Mouse (Mus musculus): ENCODE measurements around the gene Asap3. TPM values are rescaled to one million over a fixed set of nuclear protein-coding genes. Genes with fewer than 3 reads are reported as not detected.

Asap3 gene
- polyA plus RNA-seq, 2 experiments, result 0.66 to 1.1 TPM

DNA sequence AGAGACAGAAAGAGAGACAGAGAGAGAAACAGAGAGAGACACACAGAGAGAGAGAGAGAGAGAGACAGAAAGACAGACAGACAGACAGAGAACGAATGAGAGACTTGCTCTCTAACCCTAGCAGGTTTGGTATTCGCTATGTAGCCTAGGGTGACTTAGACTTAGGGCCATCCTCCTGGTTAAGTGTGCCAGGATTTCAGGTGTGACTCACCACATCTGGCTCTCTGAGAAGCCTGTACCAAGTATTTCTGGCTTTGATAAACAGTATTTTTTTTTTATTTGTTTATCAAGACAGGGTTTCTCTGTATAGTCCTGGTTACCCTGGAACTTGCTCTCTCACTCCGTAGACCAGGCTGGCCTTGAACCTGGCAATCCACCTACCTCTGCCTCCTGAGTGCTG lies 38.5 kb upstream of the Asap3 start:
- H3K4me3 ChIP-seq (ENCODE audit: insufficient read depth in 1 of 2, low read depth in 2 of 2, low read length in 2 of 2), result no peak overlapping the region
- ATAC-seq (ENCODE audit: insufficient read depth) (no peak), DNase-seq (ENCODE audit: low read depth in 3 of 3, low spot score in 3 of 3) (no peak)
- no peaks in the 10 kb centered on the region for H3K9me3 ChIP-seq (ENCODE audit: control insufficient read depth, low read length)
- WGBS (ENCODE audit: insufficient replicate concordance), result 79% methylated on average over 3 of the region's 3 CpGs
- no peak overlapping the region for H3K9ac ChIP-seq (replicated peaks)
- TF ChIP-seq CTCF (IDR thresholded peaks at IDR 0.05; ENCODE audit: low read depth) (no peak), EP300 (IDR thresholded peaks at IDR 0.05; ENCODE audit: low read depth) (no peak)
- no peak overlapping the region for H3K27ac ChIP-seq
- no peaks in the 10 kb centered on the region for H3K27me3 ChIP-seq (ENCODE audit: control insufficient read depth, insufficient read depth, low read length)
- H3K36me3 ChIP-seq (replicated peaks; ENCODE audit: control insufficient read depth, insufficient read depth, low read depth), result no peaks in the 10 kb centered on the region
- H3K4me2 ChIP-seq (ENCODE audit: low read depth), result no peak overlapping the region
- H3K4me1 ChIP-seq (replicated peaks; ENCODE audit: control insufficient read depth in 2 of 2, insufficient read depth in 2 of 2, low read length in 1 of 2), result peaks cover 6 to 8% of the 10 kb centered on the region in 2 experiments; a peak in 3 of 4 replicates

- Histone ChIP-seq H3K27ac (no peak overlapping the region), H3K9me3 (ENCODE audit: control insufficient read depth, low read length) (no peaks in the 10 kb centered on the region), H3K36me3 (replicated peaks; ENCODE audit: control insufficient read depth, insufficient read depth, low read depth) (peaks cover 14% of the 10 kb centered on the region), H3K4me3 (ENCODE audit: insufficient read depth in 1 of 2, low read depth in 2 of 2, low read length in 2 of 2) (no peak overlapping the region), H3K4me2 (ENCODE audit: low read depth) (no peak overlapping the region), H3K4me1 (replicated peaks; ENCODE audit: control insufficient read depth in 2 of 2, insufficient read depth in 2 of 2, low read length in 1 of 2) (peaks cover 18 to 19% of the 10 kb centered on the region in 2 experiments), H3K9ac (replicated peaks) (no peak overlapping the region), H3K27me3 (ENCODE audit: control insufficient read depth, insufficient read depth, low read length) (no peaks in the 10 kb centered on the region)
- DNase-seq (ENCODE audit: low read depth in 3 of 3, low spot score in 3 of 3) (no peak), ATAC-seq (ENCODE audit: insufficient read depth) (no peak)
- WGBS (ENCODE audit: insufficient replicate concordance), result 75% methylated on average over 4 of the region's 4 CpGs
- TF ChIP-seq CTCF (IDR thresholded peaks at IDR 0.05; ENCODE audit: low read depth) (no peak), EP300 (IDR thresholded peaks at IDR 0.05; ENCODE audit: low read depth) (no peak)
These were observed 35.8 kb upstream of the Asap3 start for GRCm38 (mm10) chr4:136170401-136170800.

GRCm38 (mm10) chr4:136171455-136171854 lies 34.7 kb upstream of the Asap3 start:
- no peak for ATAC-seq (ENCODE audit: insufficient read depth)
- Histone ChIP-seq H3K4me1 (replicated peaks; ENCODE audit: control insufficient read depth in 2 of 2, insufficient read depth in 2 of 2, low read length in 1 of 2) (peaks cover 29 to 30% of the 10 kb centered on the region in 2 experiments), H3K4me3 (ENCODE audit: insufficient read depth in 1 of 2, low read depth in 2 of 2, low read length in 2 of 2) (peak overlapping the region; percentile 39 to 68), H3K9me3 (ENCODE audit: control insufficient read depth, low read length) (no peaks in the 10 kb centered on the region), H3K9ac (replicated peaks) (peak overlapping the region; percentile 90), H3K36me3 (replicated peaks; ENCODE audit: control insufficient read depth, insufficient read depth, low read depth) (peaks cover 24% of the 10 kb centered on the region), H3K4me2 (ENCODE audit: low read depth) (peak overlapping the region; percentile 97), H3K27me3 (ENCODE audit: control insufficient read depth, insufficient read depth, low read length) (no peaks in the 10 kb centered on the region), H3K27ac (peak overlapping the region; percentile 94)
- TF ChIP-seq EP300 (IDR thresholded peaks at IDR 0.05; ENCODE audit: low read depth), result no peak
- no peak for TF ChIP-seq CTCF (IDR thresholded peaks at IDR 0.05; ENCODE audit: low read depth)
- WGBS (ENCODE audit: insufficient replicate concordance), result 31% methylated on average over 12 of the region's 12 CpGs
- DNase-seq (ENCODE audit: low read depth in 3 of 3, low spot score in 3 of 3), result no peak

GRCm38 (mm10) chr4:136172011-136172541 lies 34.1 kb upstream of the Asap3 start, which contains the start of gene E2f2:
TSS of gene E2f2 (plus strand) at chr4:136172394.
- peak within 1 kb of the TSS; percentile 99 for H3K9ac ChIP-seq (replicated peaks)
- DNase-seq (ENCODE audit: low read depth in 3 of 3, low spot score in 3 of 3) (peak; percentile 72 to 75 (median 73)), ATAC-seq (ENCODE audit: insufficient read depth) (peak; percentile 50)
- H3K4me1 ChIP-seq (replicated peaks; ENCODE audit: control insufficient read depth in 2 of 2, insufficient read depth in 2 of 2, low read length in 1 of 2), result peaks cover 35 to 36% of the 10 kb centered on the region in 2 experiments
- TF ChIP-seq CTCF (IDR thresholded peaks at IDR 0.05; ENCODE audit: low read depth) (no peak), EP300 (IDR thresholded peaks at IDR 0.05; ENCODE audit: low read depth) (no peak; the same call in 1 of the 2 replicates)
- no peaks in the 10 kb centered on the region for H3K27me3 ChIP-seq (ENCODE audit: control insufficient read depth, insufficient read depth, low read length)
- 2% methylated on average over 35 of the region's 35 CpGs for WGBS (ENCODE audit: insufficient replicate concordance)
- H3K9me3 ChIP-seq (ENCODE audit: control insufficient read depth, low read length), result no peaks in the 10 kb centered on the region
- peak within 1 kb of the TSS; percentile 96 for H3K27ac ChIP-seq
- peak within 1 kb of the TSS; percentile 97 for H3K4me2 ChIP-seq (ENCODE audit: low read depth)
- peaks cover 28% of the 10 kb centered on the region for H3K36me3 ChIP-seq (replicated peaks; ENCODE audit: control insufficient read depth, insufficient read depth, low read depth)
- peak within 1 kb of the TSS; percentile 68 to 95 for H3K4me3 ChIP-seq (ENCODE audit: insufficient read depth in 1 of 2, low read depth in 2 of 2, low read length in 2 of 2)

- TF ChIP-seq EP300 (IDR thresholded peaks at IDR 0.05; ENCODE audit: low read depth) (no peak), CTCF (IDR thresholded peaks at IDR 0.05; ENCODE audit: low read depth) (no peak)
- peak overlapping the region; percentile 68 to 92 for H3K4me3 ChIP-seq (ENCODE audit: insufficient read depth in 1 of 2, low read depth in 2 of 2, low read length in 2 of 2)
- H3K27me3 ChIP-seq (ENCODE audit: control insufficient read depth, insufficient read depth, low read length), result no peaks in the 10 kb centered on the region
- peak overlapping the region; percentile 96 for H3K27ac ChIP-seq
- H3K36me3 ChIP-seq (replicated peaks; ENCODE audit: control insufficient read depth, insufficient read depth, low read depth), result peaks cover 28% of the 10 kb centered on the region
- H3K4me1 ChIP-seq (replicated peaks; ENCODE audit: control insufficient read depth in 2 of 2, insufficient read depth in 2 of 2, low read length in 1 of 2), result peaks cover 38 to 41% of the 10 kb centered on the region in 2 experiments
- H3K4me2 ChIP-seq (ENCODE audit: low read depth), result peak overlapping the region; percentile 97
- DNase-seq (ENCODE audit: low read depth in 3 of 3, low spot score in 3 of 3), result no peak
- peak overlapping the region; percentile 99 for H3K9ac ChIP-seq (replicated peaks)
- no peak for ATAC-seq (ENCODE audit: insufficient read depth)
- WGBS (ENCODE audit: insufficient replicate concordance), result 0% methylated on average over 61 of the region's 67 CpGs
- no peaks in the 10 kb centered on the region for H3K9me3 ChIP-seq (ENCODE audit: control insufficient read depth, low read length)
These were observed 33.5 kb upstream of the Asap3 start for GRCm38 (mm10) chr4:136172542-136173209.

All from liver, embryonic 14.5 days (tissue).